Mouse (Mus musculus): Measurements from ENCODE around the gene Dnajb4.

DNA sequence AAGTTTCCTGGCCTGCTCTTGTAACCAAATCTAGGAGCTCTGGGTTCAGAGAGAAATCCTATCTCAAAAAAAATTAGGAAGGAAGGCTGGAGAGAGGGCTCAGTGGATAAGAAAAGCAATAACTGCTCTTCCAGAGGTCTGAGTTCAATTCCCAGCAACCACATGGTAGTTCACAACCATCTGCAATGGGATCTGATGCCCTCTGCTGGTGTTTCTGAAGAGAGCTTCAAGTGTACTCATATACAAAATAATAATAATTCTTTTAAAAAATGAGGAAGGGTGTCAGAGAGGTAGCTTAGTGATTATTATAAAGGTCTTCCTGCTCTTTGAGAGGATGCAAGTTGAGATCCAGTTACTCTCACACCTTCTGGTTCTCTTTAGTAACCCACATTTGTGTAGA lies 14.8 kb upstream of the Dnajb4 start:
- TF ChIP-seq CTCF (IDR thresholded peaks at IDR 0.05; ENCODE audit: low read depth) (peak; percentile 33), EP300 (IDR thresholded peaks at IDR 0.05; ENCODE audit: low read depth) (no peak)

Measured in liver, postnatal 0 days (tissue).